Mouse (Mus musculus): ENCODE measurements at regions not wholly inside any gene's neighbourhood (a gene's known extent, or its start where the extent isn't known, plus 50 kb on each side); places are given as distances from the start of the nearest gene placed in this dataset.

- no peak for TF ChIP-seq FLI1 (IDR thresholded peaks at IDR 0.05; ENCODE audit: low read length)
- TF ChIP-seq GATA1 (IDR thresholded peaks at IDR 0.05; ENCODE audit: borderline replicate concordance, low read length): no peak
Observed at GRCm38 (mm10) chr2:92697721-92698120, 98.2 kb downstream of the Chst1 start.

Measured in megakaryocyte, embryonic 14.5 days (primary cell).